Mouse (Mus musculus) lung, embryonic 16.5 days (tissue): ENCODE measurements around the gene Scn7a. TPM values are rescaled to one million over a fixed set of nuclear protein-coding genes. Genes with fewer than 3 reads are reported as not detected.

ENCODE experiments used
- ATAC-seq: fragments of 200-750 bp; cut with Nextera tagmentation; 2 replicates; pipeline ENCODE4 v1.8.0; 2017; ENCODE audit warnings: low read depth, mild to moderate bottlenecking, moderate library complexity
- H3K27ac ChIP-seq: fragments of 300-500 bp; sonication (generic); 2 replicates; pipeline ENCODE4 v1.5.1; 2014; ENCODE audit warnings: mild to moderate bottlenecking, control low read depth, low read length
- H3K27me3 ChIP-seq: fragments of 300-500 bp; sonication (generic); 2 replicates; pipeline ENCODE4 v1.6.1; 2014; ENCODE audit warnings: low read depth, low read length, mixed read lengths; ENCODE audit not compliant: control insufficient read depth, insufficient read depth
- H3K36me3 ChIP-seq: fragments of 300-500 bp; sonication (generic); 2 replicates; pipeline ENCODE4 v1.6.1; 2014; ENCODE audit warnings: low read length; ENCODE audit not compliant: control insufficient read depth, insufficient read depth
- H3K4me1 ChIP-seq: fragments of 300-500 bp; sonication (generic); replicated peaks from 2 replicates; pipeline ENCODE4 v1.6.1; 2014; ENCODE audit warnings: low read length, mixed read lengths; ENCODE audit not compliant: control insufficient read depth, insufficient read depth
- H3K4me2 ChIP-seq: fragments of 300-500 bp; sonication (generic); 2 replicates; pipeline ENCODE4 v1.6.1; 2014; ENCODE audit warnings: low read depth, low read length, control low read depth
- H3K4me3 ChIP-seq: fragments of 300-500 bp; sonication (generic); 2 replicates; pipeline ENCODE4 v1.5.1; 2014; ENCODE audit warnings: mild to moderate bottlenecking, low read length, control low read depth
- H3K9ac ChIP-seq: fragments of 300-500 bp; sonication (generic); 2 replicates; pipeline ENCODE4 v1.6.1; 2014; ENCODE audit warnings: low read length, control low read depth
- H3K9me3 ChIP-seq: fragments of 300-500 bp; sonication (generic); 2 replicates; pipeline ENCODE4 v1.6.1; 2016; ENCODE audit warnings: low read length; ENCODE audit not compliant: control insufficient read depth
- WGBS: fragments of 180-500 bp; shearing (Covaris S2); extraction: QIAGEN DNeasy Blood & Tissue Kit; methylation state at CpG from one replicate; pipeline ENCODE4 v1.1.7; 2014; 5-methylcytosine and 5-hydroxymethylcytosine counted together
- polyA plus RNA-seq: library from polyadenylated mRNA; unstranded; fragments of >200 nt; fragmentation: Nextera tagmentation; extraction: Ambion mirVana; gene quantifications from 2 replicates; pipeline ENCODE4 v1.2.1, GENCODE M21; 2015

Scn7a gene
- polyA plus RNA-seq, result 58.9 and 59.3 TPM in 2 replicates

DNA sequence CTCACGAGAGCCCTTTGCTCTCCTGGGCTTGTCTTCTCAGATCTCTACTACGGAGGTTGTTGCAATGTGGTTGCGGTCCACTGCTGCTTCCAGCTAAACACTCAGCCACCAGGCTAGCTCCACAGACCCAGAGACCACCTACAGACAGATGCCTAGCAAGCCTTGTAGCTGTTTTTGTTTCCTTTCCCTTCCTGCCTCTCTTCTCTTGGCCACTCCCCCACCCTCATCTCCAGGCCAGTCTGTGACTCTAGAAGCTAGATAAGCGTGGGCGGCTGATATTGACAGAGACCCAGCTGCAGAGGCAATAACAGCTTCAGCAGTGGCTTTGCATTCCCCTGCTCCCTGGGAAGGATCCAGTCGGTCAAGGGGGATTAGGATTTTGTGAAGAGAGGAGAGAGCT is at the start of gene Scn7a:
Scn7a (minus strand) TSS at position 150 of the 400 bp plus-strand sequence.
- H3K36me3 ChIP-seq, result no peaks in the 10 kb centered on the region
- peak within 1 kb of the TSS; percentile 36 for H3K4me3 ChIP-seq
- H3K4me1 ChIP-seq, result peaks cover 3% of the 10 kb centered on the region; the same call in 1 of the 2 replicates
- WGBS, result 15% methylated on average over 6 of the region's 6 CpGs
- H3K4me2 ChIP-seq, result peak within 1 kb of the TSS; percentile 37
- peak; percentile 85 for ATAC-seq
- no peaks in the 10 kb centered on the region for H3K27me3 ChIP-seq
- peak within 1 kb of the TSS; percentile 5 for H3K27ac ChIP-seq
- H3K9ac ChIP-seq, result peak within 1 kb of the TSS; percentile 5
- H3K9me3 ChIP-seq, result no peaks in the 10 kb centered on the region

DNA sequence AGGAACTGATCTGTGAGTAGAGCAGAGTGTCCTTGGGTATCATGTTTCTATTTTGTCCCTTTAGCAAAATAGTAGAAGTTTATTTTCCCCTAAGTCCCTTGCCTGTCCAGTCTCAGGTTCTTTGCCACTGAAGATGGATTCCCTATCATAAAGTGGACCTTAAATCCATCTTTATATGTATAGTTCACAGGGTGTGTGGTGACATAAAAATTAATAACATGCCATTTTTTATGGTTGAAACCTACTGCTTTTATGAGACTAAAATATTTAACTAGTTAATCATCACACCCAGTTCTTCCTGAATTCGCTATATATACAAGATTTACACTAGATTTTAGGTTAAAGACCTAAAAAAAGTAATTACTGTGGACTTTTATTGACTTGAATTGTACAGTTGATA is 43.0 kb upstream of the Scn7a start:
- Histone ChIP-seq H3K4me1 (no peaks in the 10 kb centered on the region), H3K27me3 (no peaks in the 10 kb centered on the region), H3K4me3 (no peak overlapping the region), H3K9ac (no peak overlapping the region), H3K4me2 (no peak overlapping the region), H3K9me3 (no peaks in the 10 kb centered on the region), H3K36me3 (no peaks in the 10 kb centered on the region), H3K27ac (no peak overlapping the region)
- ATAC-seq, result no peak
- WGBS, result 69% methylated on average over 1 of the region's 1 CpGs

DNA sequence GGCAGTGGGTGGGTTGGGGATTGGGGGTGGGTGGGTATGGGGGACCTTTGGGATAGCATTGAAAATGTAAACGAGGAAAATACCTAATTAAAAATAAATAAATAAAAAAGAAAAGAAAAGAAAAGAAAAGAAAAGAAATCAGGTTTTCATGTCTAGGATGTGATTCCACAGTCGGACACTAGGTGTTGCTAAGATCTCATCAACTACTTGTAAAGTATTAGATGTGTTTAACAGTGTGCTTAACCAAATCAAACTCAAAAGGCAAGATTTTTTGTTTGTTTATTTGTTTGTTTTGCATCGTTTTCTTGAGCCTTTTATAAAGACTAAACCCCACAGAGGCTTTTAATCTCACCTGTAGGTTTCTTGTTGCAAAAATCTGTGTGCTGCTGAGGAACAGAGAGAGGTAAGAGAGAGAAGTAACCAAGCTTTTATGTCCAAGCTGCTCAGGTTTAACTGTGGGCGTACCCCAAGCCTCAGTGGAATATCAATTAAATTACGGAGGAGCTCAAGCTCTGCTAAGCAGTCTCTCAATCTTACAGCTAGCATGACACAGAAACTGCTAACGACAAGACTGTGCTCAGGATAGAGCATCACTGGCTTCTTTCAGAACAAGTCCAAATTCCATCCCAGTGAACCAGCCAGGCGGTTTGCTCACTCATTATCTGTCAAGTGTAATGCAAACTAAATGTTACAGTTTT is 35.3 kb upstream of the Scn7a start:
- WGBS, result 31% methylated on average over 7 of the region's 7 CpGs
- no peaks in the 10 kb centered on the region for H3K36me3 ChIP-seq
- H3K9ac ChIP-seq, result no peak overlapping the region
- no peaks in the 10 kb centered on the region for H3K4me1 ChIP-seq
- no peaks in the 10 kb centered on the region for H3K27me3 ChIP-seq
- H3K27ac ChIP-seq, result no peak overlapping the region
- H3K9me3 ChIP-seq, result no peaks in the 10 kb centered on the region
- H3K4me2 ChIP-seq, result no peak overlapping the region
- ATAC-seq, result no peak
- no peak overlapping the region for H3K4me3 ChIP-seq

DNA sequence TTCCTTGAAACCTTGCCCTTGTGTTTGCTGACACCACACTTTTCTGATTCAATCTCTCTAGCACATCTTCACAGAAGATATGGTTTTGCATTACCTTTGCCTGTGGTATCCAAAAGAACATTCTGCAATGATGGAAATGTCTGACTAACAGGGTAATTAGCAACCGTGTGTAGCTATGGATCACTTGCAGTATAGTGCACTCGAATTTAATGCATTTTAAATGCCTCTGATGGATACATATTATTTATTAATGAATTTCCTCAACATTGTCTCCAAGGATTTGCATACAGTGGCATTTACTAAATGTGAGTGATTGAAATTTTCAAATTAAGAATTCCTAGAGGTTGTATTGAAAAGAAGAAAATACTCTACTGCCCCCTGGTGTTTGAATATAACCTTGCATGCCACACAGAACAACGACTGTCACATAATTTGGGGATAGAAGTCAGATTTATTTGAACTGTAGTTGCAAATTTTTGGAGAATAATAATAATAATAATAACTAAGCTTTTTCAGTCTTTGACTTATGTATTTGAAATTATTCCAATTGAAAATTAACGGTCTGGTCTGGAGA is 15.0 kb upstream of the Scn7a start:
- Histone ChIP-seq H3K4me1 (no peaks in the 10 kb centered on the region), H3K4me3 (no peak overlapping the region), H3K27ac (no peak overlapping the region), H3K36me3 (no peaks in the 10 kb centered on the region), H3K4me2 (no peak overlapping the region), H3K9me3 (no peaks in the 10 kb centered on the region), H3K9ac (no peak overlapping the region), H3K27me3 (no peaks in the 10 kb centered on the region)
- ATAC-seq, result no peak
- WGBS, result 46% methylated on average over 4 of the region's 4 CpGs

DNA sequence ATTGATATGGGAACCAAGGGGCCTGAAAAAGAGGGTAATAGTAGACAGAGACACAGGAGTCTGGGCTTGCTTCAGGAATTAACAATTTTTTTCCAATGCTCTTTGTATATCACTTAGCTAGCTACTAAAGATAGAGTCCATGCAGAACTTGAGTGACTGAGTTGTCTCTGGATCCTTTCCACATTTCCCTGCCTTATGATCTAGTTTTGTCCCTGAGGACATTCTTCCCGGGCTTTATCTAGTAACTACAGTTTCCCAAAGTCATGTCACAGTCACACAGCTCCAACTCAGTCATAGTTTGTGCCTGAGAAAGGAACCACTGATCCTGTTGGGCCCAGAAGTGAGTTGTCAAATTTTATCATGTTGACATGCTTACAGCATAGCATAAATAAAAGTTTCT is 12.8 kb upstream of the Scn7a start:
- H3K4me2 ChIP-seq, result no peak overlapping the region
- no peak overlapping the region for H3K9ac ChIP-seq
- ATAC-seq, result peak; percentile 34
- no peaks in the 10 kb centered on the region for H3K4me1 ChIP-seq
- no peaks in the 10 kb centered on the region for H3K36me3 ChIP-seq
- no peaks in the 10 kb centered on the region for H3K9me3 ChIP-seq
- H3K27me3 ChIP-seq, result no peaks in the 10 kb centered on the region
- no peak overlapping the region for H3K4me3 ChIP-seq
- WGBS, result 34% methylated on average over 1 of the region's 1 CpGs
- H3K27ac ChIP-seq, result no peak overlapping the region

DNA sequence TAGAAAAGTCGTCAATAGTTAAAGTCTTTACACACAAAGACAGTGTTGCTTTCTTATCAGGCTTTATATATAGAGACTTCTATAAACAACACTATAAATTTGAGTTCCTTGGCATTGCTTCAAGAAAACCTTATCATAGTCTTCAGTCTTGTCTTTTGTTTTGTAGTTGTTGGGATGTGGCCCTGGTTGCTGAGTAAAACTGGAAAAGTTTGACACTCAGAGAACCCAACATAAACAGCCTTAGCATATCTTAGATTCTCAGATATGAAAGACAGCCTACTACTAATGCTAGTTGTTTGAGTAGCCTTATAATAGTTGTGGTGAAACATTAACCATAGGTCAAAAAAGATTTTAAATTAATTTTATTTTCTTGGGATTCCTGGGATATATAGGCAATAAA is 6.9 kb upstream of the Scn7a start:
- Histone ChIP-seq H3K4me1 (no peaks in the 10 kb centered on the region), H3K27ac (no peak overlapping the region), H3K9me3 (no peaks in the 10 kb centered on the region), H3K36me3 (no peaks in the 10 kb centered on the region), H3K4me3 (no peak overlapping the region), H3K4me2 (no peak overlapping the region), H3K27me3 (no peaks in the 10 kb centered on the region), H3K9ac (no peak overlapping the region)
- ATAC-seq, result 0 out of 2 replicates have a peak, but pooled peaks have one; percentile 52
- 41% methylated on average over 1 of the region's 1 CpGs for WGBS

DNA sequence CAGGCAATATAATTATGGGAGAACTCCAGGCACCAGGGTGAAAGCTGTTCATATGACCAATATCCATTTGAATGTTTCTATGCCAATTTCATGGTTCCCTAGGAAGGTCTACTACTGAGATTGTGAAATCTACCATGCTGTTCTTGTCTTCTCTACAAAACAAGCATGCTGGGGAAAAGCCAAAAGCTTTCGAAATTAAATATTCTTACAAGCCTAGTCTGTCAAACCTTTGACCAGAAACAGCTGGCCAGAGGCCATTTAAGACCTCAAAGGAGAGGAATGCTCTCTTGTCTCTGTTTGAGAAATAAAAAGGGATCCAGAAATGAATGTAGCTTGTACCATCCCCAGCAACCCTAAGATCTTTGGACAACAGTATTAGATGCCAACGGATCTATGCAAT is 3.8 kb downstream of the Scn7a start:
- no peak overlapping the region for H3K9ac ChIP-seq
- 56% methylated on average over 2 of the region's 2 CpGs for WGBS
- H3K27ac ChIP-seq, result peak overlapping the region; percentile 50
- peak; percentile 85 for ATAC-seq
- H3K4me3 ChIP-seq, result peak overlapping the region; percentile 1
- H3K4me2 ChIP-seq, result peak overlapping the region; percentile 4; the same call in 1 of the 2 replicates
- no peaks in the 10 kb centered on the region for H3K9me3 ChIP-seq
- peaks cover 3% of the 10 kb centered on the region; the same call in 1 of the 2 replicates for H3K4me1 ChIP-seq
- no peaks in the 10 kb centered on the region for H3K36me3 ChIP-seq
- no peaks in the 10 kb centered on the region for H3K27me3 ChIP-seq

DNA sequence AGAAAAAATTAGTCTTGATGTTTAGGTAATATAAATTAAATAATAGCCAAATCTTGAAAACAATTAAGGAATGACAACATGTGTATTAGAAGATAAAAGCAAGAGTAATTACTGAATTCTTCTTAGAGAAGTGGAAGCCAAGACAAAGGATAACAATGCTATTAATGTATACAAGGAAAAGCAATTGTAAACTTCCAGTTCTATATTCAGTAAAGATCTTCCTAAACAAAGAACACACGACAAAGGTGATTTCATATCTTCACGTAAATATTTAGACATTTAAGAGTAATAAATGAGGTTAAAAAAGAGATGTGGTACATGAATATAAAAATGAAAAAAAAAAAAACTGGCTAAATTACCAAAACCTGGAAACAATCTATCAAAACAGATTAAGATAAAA is 16.7 kb downstream of the Scn7a start:
- Histone ChIP-seq H3K27ac (no peak overlapping the region), H3K27me3 (no peaks in the 10 kb centered on the region), H3K4me1 (no peaks in the 10 kb centered on the region; the same call in 1 of the 2 replicates), H3K9ac (no peak overlapping the region), H3K9me3 (no peaks in the 10 kb centered on the region), H3K36me3 (no peaks in the 10 kb centered on the region), H3K4me3 (no peak overlapping the region), H3K4me2 (no peak overlapping the region)
- 46% methylated on average over 2 of the region's 2 CpGs for WGBS
- ATAC-seq, result no peak

DNA sequence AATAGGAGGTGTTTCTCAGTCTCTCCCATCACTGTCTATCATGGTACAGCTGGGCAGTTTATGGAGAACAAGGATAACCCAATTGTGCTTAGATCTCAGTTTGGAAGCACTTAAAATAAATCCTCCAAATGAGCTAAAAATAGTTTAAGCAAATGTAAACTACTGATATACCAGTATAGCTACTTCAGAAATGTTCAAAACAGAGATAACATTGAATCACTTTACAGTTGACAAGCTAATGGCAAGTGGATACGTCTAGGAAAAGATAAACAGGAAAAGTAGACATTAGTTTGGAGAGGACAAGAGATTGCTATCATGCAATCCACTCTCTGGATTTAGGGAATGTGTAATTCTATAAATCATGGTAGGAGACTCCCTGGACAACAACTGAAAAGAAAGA is 19.5 kb downstream of the Scn7a start:
- whole genome bisulfite sequencing, result 13% methylated on average over 1 of the region's 1 CpGs

More for the DNA sequence above, 19.5 kb downstream of the Scn7a start:
- Histone ChIP-seq H3K4me3 (no peak overlapping the region), H3K9ac (no peak overlapping the region), H3K36me3 (no peaks in the 10 kb centered on the region), H3K9me3 (no peaks in the 10 kb centered on the region), H3K4me1 (no peaks in the 10 kb centered on the region; the same call in 1 of the 2 replicates), H3K27me3 (no peaks in the 10 kb centered on the region), H3K27ac (0 out of 2 replicates have a peak overlapping the region, but pooled peaks have one; percentile 39), H3K4me2 (no peak overlapping the region)
- no peak for ATAC-seq
